Mouse (Mus musculus) liver, embryonic 16.5 days (tissue): Measurements from ENCODE around the gene Foxa1. TPM values are rescaled to one million over a fixed set of nuclear protein-coding genes. Genes with fewer than 3 reads are reported as not detected.

Experiments
- ATAC-seq: fragments of 200-750 bp; cut with Nextera tagmentation; 2 replicates; pipeline ENCODE4 v1.8.0; 2017; ENCODE audit warnings: low read depth, mild to moderate bottlenecking, moderate number of reproducible peaks, moderate library complexity
- H3K27ac ChIP-seq: fragments of 300-500 bp; sonication (generic); 2 replicates; pipeline ENCODE4 v1.5.1; 2014; ENCODE audit warnings: mild to moderate bottlenecking, low read length
- H3K27me3 ChIP-seq: fragments of 300-500 bp; sonication (generic); 2 replicates; pipeline ENCODE4 v1.6.1; 2014; ENCODE audit warnings: low read depth, low read length, mixed read lengths; ENCODE audit not compliant: control insufficient read depth, insufficient read depth
- H3K36me3 ChIP-seq: fragments of 300-500 bp; sonication (generic); 2 replicates; pipeline ENCODE4 v1.6.1; 2014; ENCODE audit warnings: mild to moderate bottlenecking; ENCODE audit not compliant: control insufficient read depth, insufficient read depth
- H3K4me1 ChIP-seq: fragments of 300-500 bp; sonication (generic); 2 replicates; pipeline ENCODE4 v1.6.1; 2014; ENCODE audit warnings: low read depth, low read length, mixed read lengths; ENCODE audit not compliant: control insufficient read depth
- H3K4me2 ChIP-seq: fragments of 300-500 bp; sonication (generic); 2 replicates; pipeline ENCODE4 v1.6.1; 2014; ENCODE audit warnings: low read depth, low read length, mixed read lengths
- H3K4me3 ChIP-seq: fragments of 300-500 bp; sonication (generic); 2 replicates; pipeline ENCODE4 v1.5.1; 2014; ENCODE audit warnings: low read depth, mild to moderate bottlenecking, low read length
- H3K9ac ChIP-seq: fragments of 300-500 bp; sonication (generic); 2 replicates; pipeline ENCODE4 v1.6.1; 2014; ENCODE audit warnings: low read depth, low read length
- H3K9me3 ChIP-seq: fragments of 300-500 bp; sonication (generic); replicated peaks from 2 replicates; pipeline ENCODE4 v1.6.1; 2016; ENCODE audit warnings: low read length; ENCODE audit not compliant: control insufficient read depth
- WGBS: fragments of 180-500 bp; shearing (Covaris S2); extraction: QIAGEN DNeasy Blood & Tissue Kit; methylation state at CpG from one replicate; pipeline ENCODE4 v1.1.7; 2014; ENCODE audit not compliant: insufficient replicate concordance; 5-methylcytosine and 5-hydroxymethylcytosine counted together
- polyA plus RNA-seq: library from polyadenylated mRNA; unstranded; fragments of >200 nt; fragmentation: Nextera tagmentation; extraction: Ambion mirVana; gene quantifications from 2 replicates; pipeline ENCODE4 v1.2.1, GENCODE M21; 2015

The Foxa1 gene
- polyA plus RNA-seq, 1 experiment from 2014 or later, result 0.72 TPM

- H3K27me3 ChIP-seq, result no peaks in the 10 kb centered on the region
Measured at GRCm38 (mm10) chr12:57511127-57511526, 35.6 kb downstream of the Foxa1 start.

GRCm38 (mm10) chr12:57509726-57510125 lies 37.0 kb downstream of the Foxa1 start:
- WGBS, result 59% methylated on average over 4 of the region's 4 CpGs
- H3K36me3 ChIP-seq, result no peaks in the 10 kb centered on the region
- H3K27me3 ChIP-seq, result no peaks in the 10 kb centered on the region
- H3K4me1 ChIP-seq, result no peaks in the 10 kb centered on the region
- no peak overlapping the region for H3K9ac ChIP-seq
- H3K9me3 ChIP-seq, result no peaks in the 10 kb centered on the region
- H3K4me2 ChIP-seq, result no peak overlapping the region
- H3K27ac ChIP-seq, result no peak overlapping the region
- no peak overlapping the region for H3K4me3 ChIP-seq
- no peak for ATAC-seq

More at GRCm38 (mm10) chr12:57511127-57511526, 35.6 kb downstream of the Foxa1 start:
- H3K4me1 ChIP-seq, result no peaks in the 10 kb centered on the region
- no peak for ATAC-seq
- no peaks in the 10 kb centered on the region for H3K9me3 ChIP-seq
- no peak overlapping the region for H3K27ac ChIP-seq
- H3K36me3 ChIP-seq, result no peaks in the 10 kb centered on the region
- WGBS, result 65% methylated on average over 4 of the region's 4 CpGs
- no peak overlapping the region for H3K9ac ChIP-seq
- no peak overlapping the region for H3K4me2 ChIP-seq
- no peak overlapping the region for H3K4me3 ChIP-seq

GRCm38 (mm10) chr12:57508938-57509337 lies 37.8 kb downstream of the Foxa1 start:
- H3K4me2 ChIP-seq, result no peak overlapping the region
- peak; percentile 30; the same call in 1 of the 2 replicates for ATAC-seq
- no peaks in the 10 kb centered on the region for H3K4me1 ChIP-seq
- H3K9ac ChIP-seq, result no peak overlapping the region
- no peaks in the 10 kb centered on the region for H3K27me3 ChIP-seq
- WGBS, result 56% methylated on average over 11 of the region's 11 CpGs
- H3K27ac ChIP-seq, result no peak overlapping the region
- H3K9me3 ChIP-seq, result no peaks in the 10 kb centered on the region
- no peaks in the 10 kb centered on the region for H3K36me3 ChIP-seq
- no peak overlapping the region for H3K4me3 ChIP-seq

- Histone ChIP-seq H3K4me1 (no peaks in the 10 kb centered on the region), H3K9ac (no peak overlapping the region), H3K9me3 (no peaks in the 10 kb centered on the region), H3K4me3 (no peak overlapping the region), H3K27ac (no peak overlapping the region), H3K36me3 (no peaks in the 10 kb centered on the region), H3K27me3 (no peaks in the 10 kb centered on the region), H3K4me2 (no peak overlapping the region)
- WGBS, result 56% methylated on average over 7 of the region's 7 CpGs
- peak; percentile 83 for ATAC-seq
Measured at GRCm38 (mm10) chr12:57505329-57505728, 41.4 kb downstream of the Foxa1 start.

- H3K27ac ChIP-seq, result no peak overlapping the region
- H3K27me3 ChIP-seq, result no peaks in the 10 kb centered on the region
- no peaks in the 10 kb centered on the region for H3K36me3 ChIP-seq
- WGBS, result 82% methylated on average over 7 of the region's 7 CpGs
- no peaks in the 10 kb centered on the region for H3K9me3 ChIP-seq
- H3K4me2 ChIP-seq, result no peak overlapping the region
- H3K9ac ChIP-seq, result no peak overlapping the region
- H3K4me1 ChIP-seq, result no peaks in the 10 kb centered on the region
- no peak for ATAC-seq
- no peak overlapping the region for H3K4me3 ChIP-seq
Measured at GRCm38 (mm10) chr12:57500246-57500645, 46.5 kb downstream of the Foxa1 start.

GRCm38 (mm10) chr12:57496347-57497119 lies 50.2 kb downstream of the Foxa1 start:
- Histone ChIP-seq H3K9me3 (no peaks in the 10 kb centered on the region), H3K27ac (no peak overlapping the region), H3K4me3 (no peak overlapping the region), H3K27me3 (no peaks in the 10 kb centered on the region), H3K4me1 (no peaks in the 10 kb centered on the region), H3K4me2 (no peak overlapping the region), H3K9ac (no peak overlapping the region), H3K36me3 (no peaks in the 10 kb centered on the region)
- WGBS, result 55% methylated on average over 6 of the region's 6 CpGs
- peak; percentile 78 for ATAC-seq

Other genes with a start within 250 kb of the Foxa1 start
- 0.06 and 0.08 TPM in 2 replicates for gene Ttc6, start 17.2 kb upstream of the Foxa1 start, polyA plus RNA-seq